Mouse (Mus musculus) embryonic facial prominence, embryonic 14.5 days (tissue): ENCODE data around the gene Ptpn4. TPM values are rescaled to one million over a fixed set of nuclear protein-coding genes. Genes with fewer than 3 reads are reported as not detected.

Source experiments
- ATAC-seq: fragments of 200-750 bp; cut with Nextera tagmentation; 2 replicates; pipeline ENCODE4 v1.8.0; 2017; ENCODE audit warnings: low read depth, moderate number of reproducible peaks, moderate TSS enrichment
- DNase-seq: peaks from one replicate; pipeline ENCODE4 v3.0.0-alpha.2; 2015; ENCODE audit warnings: low spot score
- H3K27ac ChIP-seq: fragments of 300-500 bp; sonication (generic); replicated peaks from 2 replicates; pipeline ENCODE4 v1.5.1; 2014; ENCODE audit warnings: low read depth, mild to moderate bottlenecking, low read length, moderate library complexity
- H3K27me3 ChIP-seq: fragments of 300-500 bp; sonication (generic); replicated peaks from 2 replicates; pipeline ENCODE4 v1.6.1; 2014; ENCODE audit warnings: low read length; ENCODE audit not compliant: control insufficient read depth, insufficient read depth
- H3K36me3 ChIP-seq: fragments of 300-500 bp; sonication (generic); 2 replicates; pipeline ENCODE4 v1.6.1; 2014; ENCODE audit warnings: low read length, mixed read lengths; ENCODE audit not compliant: control insufficient read depth, insufficient read depth
- H3K4me1 ChIP-seq: fragments of 300-500 bp; sonication (generic); 2 replicates; pipeline ENCODE4 v1.6.1; 2014; ENCODE audit warnings: antibody characterized with exemption, low read length; ENCODE audit not compliant: control insufficient read depth, insufficient read depth
- H3K4me2 ChIP-seq: fragments of 300-500 bp; sonication (generic); 2 replicates; pipeline ENCODE4 v1.6.1; 2014; ENCODE audit warnings: low read depth, mild to moderate bottlenecking, low read length, moderate library complexity, mixed read lengths
- H3K4me3 ChIP-seq: fragments of 300-500 bp; sonication (generic); 2 replicates; pipeline ENCODE4 v1.5.1; 2014; ENCODE audit warnings: low read depth, mild to moderate bottlenecking, low read length
- H3K9ac ChIP-seq: fragments of 300-500 bp; sonication (generic); 2 replicates; pipeline ENCODE4 v1.6.1; 2014; ENCODE audit warnings: low read depth, mild to moderate bottlenecking, low read length, moderate library complexity, mixed read lengths
- H3K9me3 ChIP-seq: fragments of 300-500 bp; sonication (generic); 2 replicates; pipeline ENCODE4 v1.6.1; 2016; ENCODE audit warnings: low read length; ENCODE audit not compliant: control insufficient read depth
- WGBS: fragments of 180-500 bp; shearing (Covaris S2); extraction: QIAGEN DNeasy Blood & Tissue Kit; methylation state at CpG from one replicate; pipeline ENCODE4 v1.1.7; 2014; 5-methylcytosine and 5-hydroxymethylcytosine counted together
- polyA plus RNA-seq: library from polyadenylated mRNA; unstranded; fragments of >200 nt; fragmentation: Nextera tagmentation; extraction: Ambion mirVana; gene quantifications from 2 replicates; pipeline ENCODE4 v1.2.1, GENCODE M21; 2014

The Ptpn4 gene
- polyA plus RNA-seq, 1 experiment from 2014 or later: 10.5 TPM

GRCm38 (mm10) chr1:119863507-119864296 lies 26.3 kb upstream of the Ptpn4 start:
- Histone ChIP-seq H3K4me2 (no peak overlapping the region), H3K27ac (peak overlapping the region; percentile 46), H3K27me3 (no peaks in the 10 kb centered on the region), H3K9ac (no peak overlapping the region), H3K9me3 (no peaks in the 10 kb centered on the region), H3K4me3 (no peak overlapping the region), H3K4me1 (0 out of 2 replicates have a peak, but pooled peaks cover 5% of the 10 kb centered on the region), H3K36me3 (no peaks in the 10 kb centered on the region)
- peak; percentile 46 for DNase-seq
- ATAC-seq: peak; percentile 71; the same call in 1 of the 2 replicates
- WGBS: 45% methylated on average over 7 of the region's 7 CpGs

GRCm38 (mm10) chr1:119859566-119859965 lies 22.2 kb upstream of the Ptpn4 start:
- H3K9me3 ChIP-seq: peaks cover 3% of the 10 kb centered on the region; the same call in 1 of the 2 replicates
- H3K4me2 ChIP-seq: no peak overlapping the region
- no peaks in the 10 kb centered on the region for H3K36me3 ChIP-seq
- 0 out of 2 replicates have a peak, but pooled peaks cover 4% of the 10 kb centered on the region for H3K4me1 ChIP-seq
- H3K27me3 ChIP-seq: no peaks in the 10 kb centered on the region
- 82% methylated on average over 5 of the region's 5 CpGs for WGBS
- ATAC-seq: no peak
- no peak overlapping the region for H3K27ac ChIP-seq
- no peak overlapping the region for H3K4me3 ChIP-seq
- H3K9ac ChIP-seq: no peak overlapping the region
- DNase-seq: no peak

GRCm38 (mm10) chr1:119852980-119853379 lies 15.6 kb upstream of the Ptpn4 start:
- Histone ChIP-seq H3K9me3 (peaks cover 2% of the 10 kb centered on the region; the same call in 1 of the 2 replicates), H3K4me1 (no peaks in the 10 kb centered on the region), H3K9ac (no peak overlapping the region), H3K4me2 (no peak overlapping the region), H3K36me3 (no peaks in the 10 kb centered on the region), H3K27me3 (no peaks in the 10 kb centered on the region), H3K27ac (no peak overlapping the region), H3K4me3 (no peak overlapping the region)
- WGBS: 85% methylated on average over 5 of the region's 5 CpGs
- DNase-seq (no peak), ATAC-seq (no peak)

GRCm38 (mm10) chr1:119852339-119852738 lies 14.9 kb upstream of the Ptpn4 start:
- no peak overlapping the region for H3K4me3 ChIP-seq
- no peak overlapping the region for H3K27ac ChIP-seq
- no peaks in the 10 kb centered on the region for H3K4me1 ChIP-seq
- no peaks in the 10 kb centered on the region for H3K9me3 ChIP-seq
- no peak overlapping the region for H3K4me2 ChIP-seq
- H3K36me3 ChIP-seq: no peaks in the 10 kb centered on the region
- no peak overlapping the region for H3K9ac ChIP-seq
- ATAC-seq (no peak), DNase-seq (no peak)
- 89% methylated on average over 4 of the region's 4 CpGs for WGBS
- H3K27me3 ChIP-seq: no peaks in the 10 kb centered on the region

GRCm38 (mm10) chr1:119849146-119849935 lies 11.9 kb upstream of the Ptpn4 start:
- Histone ChIP-seq H3K4me2 (no peak overlapping the region), H3K27ac (no peak overlapping the region), H3K9ac (no peak overlapping the region), H3K4me1 (no peaks in the 10 kb centered on the region), H3K27me3 (no peaks in the 10 kb centered on the region), H3K36me3 (no peaks in the 10 kb centered on the region), H3K9me3 (no peaks in the 10 kb centered on the region), H3K4me3 (no peak overlapping the region)
- no peak for ATAC-seq
- 91% methylated on average over 12 of the region's 12 CpGs for WGBS
- DNase-seq: no peak

- 60% methylated on average over 4 of the region's 4 CpGs for WGBS
- H3K4me1 ChIP-seq: no peaks in the 10 kb centered on the region
- no peaks in the 10 kb centered on the region for H3K36me3 ChIP-seq
- DNase-seq: no peak
- H3K4me2 ChIP-seq: no peak overlapping the region
- H3K27ac ChIP-seq: no peak overlapping the region
- H3K27me3 ChIP-seq: no peaks in the 10 kb centered on the region
- H3K9ac ChIP-seq: no peak overlapping the region
- no peak for ATAC-seq
- H3K9me3 ChIP-seq: no peaks in the 10 kb centered on the region
- H3K4me3 ChIP-seq: no peak overlapping the region
Measured at GRCm38 (mm10) chr1:119845321-119845720, 7.9 kb upstream of the Ptpn4 start.

- no peak for ATAC-seq
- H3K27ac ChIP-seq: no peak overlapping the region
- no peaks in the 10 kb centered on the region for H3K36me3 ChIP-seq
- no peak for DNase-seq
- 79% methylated on average over 3 of the region's 3 CpGs for WGBS
- H3K27me3 ChIP-seq: no peaks in the 10 kb centered on the region
- no peak overlapping the region for H3K9ac ChIP-seq
- H3K4me2 ChIP-seq: no peak overlapping the region
- H3K4me1 ChIP-seq: no peaks in the 10 kb centered on the region
- no peak overlapping the region for H3K4me3 ChIP-seq
- H3K9me3 ChIP-seq: no peaks in the 10 kb centered on the region
Measured at GRCm38 (mm10) chr1:119843121-119843520, 5.7 kb upstream of the Ptpn4 start.

- peaks cover 14% of the 10 kb centered on the region for H3K4me1 ChIP-seq
- H3K36me3 ChIP-seq: no peaks in the 10 kb centered on the region
- no peak for ATAC-seq
- no peak overlapping the region for H3K27ac ChIP-seq
- H3K9me3 ChIP-seq: no peaks in the 10 kb centered on the region
- H3K4me2 ChIP-seq: peak overlapping the region; percentile 74; the same call in 1 of the 2 replicates
- no peak overlapping the region for H3K9ac ChIP-seq
- H3K27me3 ChIP-seq: no peaks in the 10 kb centered on the region
- 38% methylated on average over 3 of the region's 3 CpGs for WGBS
- DNase-seq: no peak
- no peak overlapping the region for H3K4me3 ChIP-seq
Measured at GRCm38 (mm10) chr1:119838241-119838640, 828 bp upstream of the Ptpn4 start.
